Mouse (Mus musculus): ENCODE measurements around the gene Ccr1. TPM values are rescaled to one million over a fixed set of nuclear protein-coding genes. Genes with fewer than 3 reads are reported as not detected.

The Ccr1 gene
- polyA plus RNA-seq, 1 experiment from 2014 or later: 1.0 TPM

DNA sequence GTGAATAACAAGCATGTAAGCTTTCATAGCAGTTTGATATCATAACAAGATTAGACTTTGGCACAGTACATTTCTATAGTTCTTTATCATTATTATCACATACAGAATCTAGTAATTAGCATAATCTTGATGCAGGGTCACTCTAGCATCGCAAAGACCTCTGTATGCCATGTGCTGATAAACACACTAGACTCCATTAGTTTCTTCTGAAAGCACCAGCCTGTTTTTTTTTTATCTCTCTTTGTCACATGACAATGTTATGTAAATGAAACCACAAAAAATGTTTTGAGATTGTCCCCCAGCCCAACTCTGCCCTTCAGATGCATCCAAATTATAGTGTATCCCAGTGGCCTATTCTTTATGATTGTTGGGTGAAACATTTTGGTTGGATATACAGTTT, 20.7 kb downstream of the Ccr1 start:
- H3K4me3 ChIP-seq: no peak overlapping the region
- no peaks in the 10 kb centered on the region for H3K27me3 ChIP-seq (replicated peaks)
- ATAC-seq (replicated peaks): no peak

DNA sequence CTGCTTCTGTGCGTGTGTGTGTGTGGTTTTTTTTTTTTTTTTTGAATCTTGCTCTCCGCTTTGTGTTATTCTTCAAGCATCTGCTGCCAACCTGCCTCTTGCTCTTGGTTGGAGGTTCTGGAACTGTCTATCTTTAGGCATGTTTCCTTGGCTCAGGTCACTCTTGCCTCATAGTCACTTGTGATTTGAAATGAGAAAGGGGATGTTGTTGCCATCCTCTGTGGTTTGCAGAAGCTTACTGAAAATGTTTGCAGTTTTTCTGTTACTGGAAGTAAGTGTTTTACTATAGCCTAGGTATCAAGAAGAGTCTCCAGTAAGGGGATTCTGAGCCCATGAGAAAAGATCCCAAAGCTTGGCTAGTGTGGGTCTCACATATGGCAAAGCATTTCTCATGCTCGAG, 26.5 kb downstream of the Ccr1 start:
- ATAC-seq (replicated peaks): no peak
- Histone ChIP-seq H3K36me3 (replicated peaks) (no peaks in the 10 kb centered on the region), H3K27ac (no peak overlapping the region), H3K9ac (no peak overlapping the region), H3K4me2 (no peak overlapping the region), H3K4me3 (no peak overlapping the region), H3K9me3 (no peaks in the 10 kb centered on the region), H3K27me3 (replicated peaks) (no peaks in the 10 kb centered on the region), H3K4me1 (no peaks in the 10 kb centered on the region)
- 90% methylated on average over 3 of the region's 3 CpGs for WGBS

More for the DNA sequence above, 20.7 kb downstream of the Ccr1 start:
- no peak overlapping the region for H3K27ac ChIP-seq
- no peak overlapping the region for H3K9ac ChIP-seq
- no peaks in the 10 kb centered on the region for H3K4me1 ChIP-seq
- no peak overlapping the region for H3K4me2 ChIP-seq
- no peaks in the 10 kb centered on the region for H3K9me3 ChIP-seq
- H3K36me3 ChIP-seq (replicated peaks): no peaks in the 10 kb centered on the region
- 62% methylated on average over 1 of the region's 1 CpGs for WGBS

DNA sequence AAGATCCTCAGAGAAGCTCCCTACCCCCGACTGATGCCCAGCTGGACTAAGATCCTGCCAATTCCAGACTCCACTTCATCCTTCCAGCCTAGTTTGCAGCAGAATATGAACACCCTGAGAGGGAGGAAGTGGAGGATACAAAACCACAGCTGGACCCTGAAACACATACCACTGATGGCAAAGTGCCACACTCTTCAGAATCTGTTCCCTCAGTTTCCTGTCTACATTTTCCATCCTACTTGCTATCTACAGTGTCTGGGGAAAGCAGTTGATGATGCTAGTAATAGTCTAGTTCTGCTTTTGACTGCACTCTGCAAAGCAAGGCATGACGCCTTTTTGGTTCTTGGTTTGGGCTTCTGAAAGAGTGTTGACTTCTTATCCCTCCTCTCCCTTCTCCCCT, 27.2 kb downstream of the Ccr1 start:
- no peak for ATAC-seq (replicated peaks)
- Histone ChIP-seq H3K4me2 (no peak overlapping the region), H3K27ac (no peak overlapping the region), H3K4me1 (no peaks in the 10 kb centered on the region), H3K9ac (no peak overlapping the region), H3K36me3 (replicated peaks) (no peaks in the 10 kb centered on the region), H3K27me3 (replicated peaks) (no peaks in the 10 kb centered on the region), H3K4me3 (no peak overlapping the region), H3K9me3 (no peaks in the 10 kb centered on the region)
- 80% methylated on average over 2 of the region's 2 CpGs for WGBS

DNA sequence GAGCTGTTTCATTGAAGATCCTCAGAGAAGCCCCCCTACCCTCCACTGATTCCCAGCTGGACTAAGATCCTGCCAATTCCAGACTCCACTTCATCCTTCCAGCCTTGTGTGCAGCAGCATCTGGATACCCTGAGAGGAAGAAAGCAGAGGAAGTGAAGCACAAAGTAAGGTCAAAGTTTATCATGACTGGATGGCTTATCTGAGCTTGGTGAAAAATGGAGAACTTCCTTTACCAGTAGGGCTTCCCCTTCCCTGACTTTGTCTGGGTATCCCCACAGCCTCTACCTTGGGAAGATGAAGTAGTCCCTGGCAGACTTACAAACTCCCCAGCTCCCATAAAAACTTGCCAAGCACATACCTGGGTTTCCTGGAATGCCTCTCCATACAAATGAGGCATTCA, 27.9 kb downstream of the Ccr1 start:
- ATAC-seq (replicated peaks): no peak
- H3K27ac ChIP-seq: no peak overlapping the region
- no peaks in the 10 kb centered on the region for H3K4me1 ChIP-seq

DNA sequence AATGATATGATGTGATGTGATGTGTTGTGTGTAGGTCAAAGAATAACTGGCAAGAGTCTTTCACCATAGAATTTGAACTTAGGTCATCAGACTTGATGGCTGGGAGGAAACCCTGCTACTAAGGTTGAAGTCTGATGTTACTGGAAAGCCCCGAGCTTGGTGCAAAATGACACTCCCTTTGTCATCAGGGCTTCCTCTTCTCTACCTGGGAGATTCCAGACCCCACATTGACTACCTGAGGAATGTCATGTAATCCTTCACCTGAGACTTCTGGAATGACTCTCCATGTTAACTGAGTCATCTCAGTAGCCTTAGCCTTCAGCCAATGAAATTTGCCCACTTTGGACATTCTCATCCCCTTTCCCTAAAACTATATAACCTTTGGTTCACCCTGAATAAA, 28.3 kb downstream of the Ccr1 start:
- 83% methylated on average over 1 of the region's 1 CpGs for WGBS
- H3K9me3 ChIP-seq: no peaks in the 10 kb centered on the region
- no peak overlapping the region for H3K4me3 ChIP-seq
- no peaks in the 10 kb centered on the region for H3K36me3 ChIP-seq (replicated peaks)
- no peak overlapping the region for H3K9ac ChIP-seq
- H3K27me3 ChIP-seq (replicated peaks): no peaks in the 10 kb centered on the region
- ATAC-seq (replicated peaks): no peak
- H3K27ac ChIP-seq: no peak overlapping the region
- H3K4me2 ChIP-seq: no peak overlapping the region
- H3K4me1 ChIP-seq: no peaks in the 10 kb centered on the region

More for the DNA sequence above, 27.9 kb downstream of the Ccr1 start:
- Histone ChIP-seq H3K4me3 (no peak overlapping the region), H3K4me2 (no peak overlapping the region), H3K36me3 (replicated peaks) (no peaks in the 10 kb centered on the region), H3K9me3 (no peaks in the 10 kb centered on the region), H3K27me3 (replicated peaks) (no peaks in the 10 kb centered on the region), H3K9ac (no peak overlapping the region)

DNA sequence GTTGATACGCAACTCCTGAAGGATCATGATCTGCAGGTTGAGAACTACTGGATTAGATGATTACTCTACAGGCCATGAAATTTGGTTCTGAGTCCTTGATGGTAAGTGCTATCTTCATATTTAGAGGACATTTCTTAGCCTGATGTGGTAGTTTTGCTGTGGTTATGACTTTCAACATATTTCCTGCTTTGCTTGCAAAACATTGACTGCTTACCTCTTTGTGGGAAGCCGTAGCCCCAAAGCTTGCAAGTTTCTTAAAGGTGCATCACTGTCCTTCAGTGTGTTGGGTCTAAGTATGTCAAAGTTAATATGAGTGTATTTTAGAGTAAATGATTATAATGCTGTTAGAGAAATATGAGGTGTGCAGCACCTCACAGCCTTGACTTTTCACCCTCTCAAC, 30.5 kb downstream of the Ccr1 start:
- H3K9me3 ChIP-seq: no peaks in the 10 kb centered on the region
- no peak overlapping the region for H3K4me3 ChIP-seq
- WGBS: 95% methylated on average over 2 of the region's 2 CpGs
- no peaks in the 10 kb centered on the region for H3K4me1 ChIP-seq
- H3K4me2 ChIP-seq: no peak overlapping the region
- no peak overlapping the region for H3K9ac ChIP-seq
- no peaks in the 10 kb centered on the region for H3K27me3 ChIP-seq (replicated peaks)
- no peak for ATAC-seq (replicated peaks)
- no peak overlapping the region for H3K27ac ChIP-seq
- H3K36me3 ChIP-seq (replicated peaks): no peaks in the 10 kb centered on the region

DNA sequence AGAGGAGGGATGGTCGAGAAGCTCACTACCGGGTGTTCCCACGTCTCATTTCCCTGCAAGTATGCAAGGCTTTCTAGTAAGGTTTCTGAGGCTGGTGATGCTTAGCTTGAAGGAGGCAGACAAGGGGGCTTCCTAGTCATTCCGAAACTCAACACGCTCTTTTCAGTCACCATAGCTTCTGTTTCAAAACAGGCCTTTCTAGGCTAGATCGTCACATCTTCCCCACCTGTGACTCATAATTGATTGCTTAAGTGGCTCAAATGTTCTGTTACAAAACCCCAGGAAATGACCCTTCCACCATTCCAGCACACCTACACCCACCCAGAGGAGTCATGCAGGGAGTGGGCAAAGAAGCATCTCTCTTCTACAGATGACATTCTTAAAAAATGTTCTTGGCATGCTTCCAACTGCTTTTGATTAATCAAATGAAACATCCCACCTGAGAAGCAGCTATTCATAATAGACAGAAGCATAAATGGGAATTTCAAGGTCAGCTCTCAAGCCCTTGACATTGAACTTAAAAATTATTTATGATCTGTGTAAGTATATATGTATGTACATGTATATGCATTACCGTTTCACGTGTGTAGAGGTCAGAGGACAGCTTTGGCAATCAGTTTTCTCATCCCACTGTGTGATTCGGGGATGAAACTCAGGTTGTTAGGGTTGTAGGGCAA, 31.8 kb downstream of the Ccr1 start:
- H3K27me3 ChIP-seq (replicated peaks): no peaks in the 10 kb centered on the region
- no peaks in the 10 kb centered on the region for H3K36me3 ChIP-seq (replicated peaks)
- no peaks in the 10 kb centered on the region for H3K4me1 ChIP-seq
- no peaks in the 10 kb centered on the region for H3K9me3 ChIP-seq
- no peak overlapping the region for H3K27ac ChIP-seq
- H3K9ac ChIP-seq: no peak overlapping the region
- 91% methylated on average over 9 of the region's 9 CpGs for WGBS
- H3K4me2 ChIP-seq: no peak overlapping the region
- no peak for ATAC-seq (replicated peaks)
- no peak overlapping the region for H3K4me3 ChIP-seq

DNA sequence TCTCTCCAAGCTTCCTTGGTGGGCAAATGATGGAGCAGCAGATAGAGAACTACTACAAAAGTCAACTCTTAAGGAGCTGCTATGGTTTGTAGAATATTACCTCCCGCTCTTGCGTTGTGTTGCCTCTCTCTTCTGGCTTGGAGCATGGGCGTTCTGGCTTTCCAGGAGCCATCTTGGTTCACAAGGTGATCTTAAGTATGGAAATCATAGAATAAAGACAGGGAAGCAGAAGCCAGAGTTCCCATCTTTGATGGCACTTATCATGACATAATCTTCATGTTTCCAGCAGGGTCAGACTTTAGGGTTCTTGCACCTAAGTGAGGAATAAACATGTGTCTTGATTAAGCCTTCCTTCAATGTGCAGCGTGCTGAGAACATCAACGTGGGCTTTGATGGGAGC, 32.7 kb downstream of the Ccr1 start:
- Histone ChIP-seq H3K9ac (no peak overlapping the region), H3K4me2 (no peak overlapping the region), H3K36me3 (replicated peaks) (no peaks in the 10 kb centered on the region), H3K27ac (no peak overlapping the region), H3K9me3 (no peaks in the 10 kb centered on the region), H3K4me3 (no peak overlapping the region), H3K4me1 (no peaks in the 10 kb centered on the region), H3K27me3 (replicated peaks) (no peaks in the 10 kb centered on the region)
- 91% methylated on average over 5 of the region's 5 CpGs for WGBS
- no peak for ATAC-seq (replicated peaks)

DNA sequence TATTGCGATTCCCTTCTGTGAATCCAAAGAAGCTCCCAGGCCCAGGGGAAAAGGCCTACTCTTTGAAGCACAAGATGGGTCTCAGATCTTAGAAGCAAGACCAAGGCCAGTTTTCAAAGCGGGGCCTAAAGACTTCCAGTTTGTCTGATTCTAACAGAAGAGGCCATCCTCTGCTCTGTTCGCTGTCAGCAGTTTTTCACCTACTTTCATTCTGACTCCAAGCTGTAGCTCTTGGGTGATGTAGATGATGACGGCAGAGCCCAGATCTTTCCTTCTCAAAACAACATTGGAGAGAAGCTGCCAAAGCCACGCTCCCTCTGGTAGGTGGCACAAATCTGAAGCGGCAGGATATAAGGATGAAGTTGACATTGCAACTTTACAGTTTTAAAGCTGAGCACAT, 33.1 kb downstream of the Ccr1 start:
- 93% methylated on average over 6 of the region's 6 CpGs for WGBS
- H3K4me2 ChIP-seq: no peak overlapping the region
- no peak for ATAC-seq (replicated peaks)
- H3K9ac ChIP-seq: no peak overlapping the region
- H3K27ac ChIP-seq: no peak overlapping the region
- no peaks in the 10 kb centered on the region for H3K9me3 ChIP-seq
- no peak overlapping the region for H3K4me3 ChIP-seq
- no peaks in the 10 kb centered on the region for H3K4me1 ChIP-seq
- no peaks in the 10 kb centered on the region for H3K27me3 ChIP-seq (replicated peaks)
- H3K36me3 ChIP-seq (replicated peaks): no peaks in the 10 kb centered on the region

DNA sequence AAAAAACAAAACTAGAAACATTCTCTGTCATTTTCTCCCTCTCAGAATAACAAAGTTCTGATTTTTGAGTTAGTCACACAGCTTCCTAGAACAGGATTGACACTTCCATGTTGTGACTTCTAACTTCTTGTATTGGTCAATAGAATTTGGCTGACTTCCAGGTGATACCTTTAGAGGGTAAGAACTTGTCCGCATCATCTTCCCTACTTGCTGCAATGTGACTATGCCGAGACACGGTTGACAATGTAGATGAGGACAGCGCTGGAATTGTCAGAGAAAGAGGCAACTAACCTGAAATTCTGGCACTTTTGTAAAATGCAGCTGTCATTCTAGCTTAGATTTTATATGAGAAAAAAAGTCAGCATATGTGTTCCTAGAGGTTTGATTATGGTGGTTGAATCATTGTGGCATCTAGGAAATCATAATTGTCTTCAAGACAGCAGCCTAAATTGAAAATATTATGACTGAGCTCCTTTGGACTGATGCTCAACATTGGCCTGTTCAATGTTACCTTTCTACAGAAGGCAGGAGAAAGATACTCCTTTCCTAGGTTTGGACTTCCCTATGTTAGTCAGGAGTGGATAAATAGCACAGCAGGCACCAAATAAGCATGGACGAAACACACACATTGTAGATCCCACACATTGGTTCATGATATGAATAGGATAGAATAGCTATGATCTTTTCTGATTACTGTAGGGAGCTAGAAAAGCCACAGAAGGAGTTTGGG, 34.6 kb downstream of the Ccr1 start:
- H3K27me3 ChIP-seq (replicated peaks): no peaks in the 10 kb centered on the region
- WGBS: 92% methylated on average over 5 of the region's 5 CpGs
- no peaks in the 10 kb centered on the region for H3K36me3 ChIP-seq (replicated peaks)
- no peak for ATAC-seq (replicated peaks)
- H3K4me1 ChIP-seq: no peaks in the 10 kb centered on the region
- H3K9ac ChIP-seq: no peak overlapping the region
- no peak overlapping the region for H3K27ac ChIP-seq
- no peak overlapping the region for H3K4me2 ChIP-seq
- H3K9me3 ChIP-seq: no peaks in the 10 kb centered on the region
- H3K4me3 ChIP-seq: no peak overlapping the region

DNA sequence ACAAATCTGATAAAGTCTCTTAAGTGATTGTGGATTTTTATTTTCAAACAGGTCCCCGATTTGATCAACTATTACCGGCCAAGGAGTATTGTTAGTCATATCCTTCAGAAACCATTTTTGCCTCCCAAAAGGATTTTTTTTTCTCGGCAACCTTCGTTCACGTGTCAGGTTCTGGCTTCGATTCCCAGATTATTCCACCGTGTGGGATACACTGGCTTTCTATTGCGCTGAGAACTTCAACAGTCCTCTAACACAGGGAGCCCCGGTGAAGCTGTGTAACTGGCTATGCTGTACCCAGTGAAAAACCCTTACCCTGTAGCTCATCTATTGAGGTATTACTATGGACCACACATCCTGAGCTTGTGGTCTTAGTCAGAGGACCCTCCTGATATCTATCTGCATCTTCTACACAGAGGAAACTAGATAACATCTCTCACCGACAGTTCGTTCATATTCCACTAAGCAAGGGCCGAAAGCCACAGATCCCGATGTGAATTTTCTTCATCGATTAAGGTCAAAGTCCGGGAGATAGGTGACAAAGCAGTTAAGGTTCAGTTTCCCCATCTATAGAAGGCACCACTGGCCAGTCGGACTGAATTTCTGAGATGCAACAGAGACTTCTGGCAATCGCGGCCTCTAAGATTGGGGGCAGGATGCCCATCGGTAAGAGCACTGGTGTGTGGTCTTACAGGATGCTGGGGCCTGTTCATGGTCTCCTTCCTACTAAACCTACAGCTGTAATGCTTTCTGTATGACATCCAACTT, 35.4 kb downstream of the Ccr1 start:
- Histone ChIP-seq H3K27ac (no peak overlapping the region), H3K9me3 (no peaks in the 10 kb centered on the region), H3K27me3 (replicated peaks) (no peaks in the 10 kb centered on the region), H3K4me3 (no peak overlapping the region), H3K4me2 (no peak overlapping the region), H3K4me1 (no peaks in the 10 kb centered on the region), H3K9ac (no peak overlapping the region), H3K36me3 (replicated peaks) (no peaks in the 10 kb centered on the region)
- WGBS: 93% methylated on average over 19 of the region's 19 CpGs
- ATAC-seq (replicated peaks): no peak

DNA sequence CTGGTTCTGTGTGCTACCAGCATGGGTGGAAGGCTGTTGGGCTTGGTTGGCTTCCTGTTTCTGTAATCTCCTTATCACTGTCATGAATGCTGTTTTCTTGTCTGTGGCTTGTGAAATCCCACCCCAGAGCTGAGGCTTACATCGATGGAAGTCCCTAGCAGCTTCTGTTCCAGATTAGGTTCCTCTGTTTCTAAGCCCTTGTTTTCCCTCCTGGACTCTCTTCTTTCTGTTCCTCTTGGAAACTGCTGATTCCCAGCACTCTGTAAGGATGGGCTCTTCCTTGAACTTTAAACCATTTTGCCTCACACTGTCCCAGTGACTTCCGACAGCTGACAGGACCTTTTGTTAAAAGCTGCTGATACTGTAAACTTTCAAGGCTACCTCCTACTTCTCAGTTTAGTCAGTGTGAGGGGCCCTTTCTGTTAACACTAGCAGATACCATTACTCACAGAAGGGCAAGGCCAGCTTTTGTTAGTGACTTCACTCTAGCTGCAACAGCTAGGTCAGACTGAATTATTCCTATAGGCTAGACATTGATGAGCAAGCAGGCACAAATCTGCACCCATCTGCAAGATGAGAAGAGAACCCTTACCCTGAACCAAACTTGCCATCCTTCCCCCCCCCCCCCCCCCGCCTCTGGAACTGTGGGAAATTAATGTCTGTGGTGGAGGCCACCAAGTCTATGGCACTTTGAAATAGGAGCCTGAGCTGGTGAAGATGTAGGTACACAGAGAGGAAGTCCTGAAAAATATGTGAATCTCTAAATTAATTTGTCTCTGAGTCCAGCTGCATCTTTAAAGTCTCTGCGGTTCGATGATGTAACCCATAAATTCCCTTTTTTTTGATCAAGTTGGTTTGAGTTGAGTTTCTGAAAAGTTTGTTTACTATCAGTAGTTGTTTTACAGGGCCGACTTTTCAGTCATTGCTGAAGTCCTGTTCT, 36.5 kb downstream of the Ccr1 start:
- no peaks in the 10 kb centered on the region for H3K36me3 ChIP-seq (replicated peaks)
- no peak overlapping the region for H3K27ac ChIP-seq
- no peaks in the 10 kb centered on the region for H3K27me3 ChIP-seq (replicated peaks)
- no peak overlapping the region for H3K4me2 ChIP-seq
- H3K9me3 ChIP-seq: no peaks in the 10 kb centered on the region
- no peaks in the 10 kb centered on the region for H3K4me1 ChIP-seq
- no peak overlapping the region for H3K4me3 ChIP-seq
- no peak overlapping the region for H3K9ac ChIP-seq
- 76% methylated on average over 6 of the region's 6 CpGs for WGBS
- ATAC-seq (replicated peaks): no peak

Measured in midbrain, embryonic 15.5 days (tissue).